Mouse (Mus musculus) forebrain, embryonic 11.5 days (tissue): ENCODE results near the gene Kbtbd7. TPM values are rescaled to one million over a fixed set of nuclear protein-coding genes. Genes with fewer than 3 reads are reported as not detected.
A peak's percentile ranks its signal among the peaks of the same experiment; 100 is the strongest.

Experiments used
- ATAC-seq: fragments of 200-750 bp; cut with Nextera tagmentation; replicated peaks from 2 replicates; pipeline ENCODE4 v1.8.0; 2017; ENCODE audit warnings: moderate TSS enrichment; ENCODE audit not compliant: low FRiP score
- DNase-seq: peaks from one replicate; pipeline ENCODE4 v3.0.0-alpha.2; 2017; ENCODE audit warnings: low spot score
- H3K27ac ChIP-seq: fragments of 300-500 bp; sonication (generic); 2 replicates; pipeline ENCODE4 v1.5.1; 2014; ENCODE audit warnings: low read depth, low read length
- H3K27me3 ChIP-seq: fragments of 300-500 bp; sonication (generic); 2 replicates; pipeline ENCODE4 v1.6.1; 2014; ENCODE audit warnings: mild to moderate bottlenecking, low read length, mixed read lengths; ENCODE audit not compliant: control insufficient read depth, insufficient read depth
- H3K36me3 ChIP-seq: fragments of 300-500 bp; sonication (generic); 2 replicates; pipeline ENCODE4 v1.6.1; 2014; ENCODE audit warnings: mild to moderate bottlenecking, low read length, moderate library complexity, mixed read lengths; ENCODE audit not compliant: control insufficient read depth, insufficient read depth
- H3K4me1 ChIP-seq: fragments of 300-500 bp; sonication (generic); replicated peaks from 2 replicates; pipeline ENCODE4 v1.6.1; 2014; ENCODE audit warnings: low read length, mixed read lengths; ENCODE audit not compliant: control insufficient read depth, insufficient read depth
- H3K4me2 ChIP-seq: fragments of 300-500 bp; sonication (generic); 2 replicates; pipeline ENCODE4 v1.6.1; 2014; ENCODE audit warnings: low read depth, mild to moderate bottlenecking, low read length, moderate library complexity, mixed read lengths; ENCODE audit not compliant: severe bottlenecking
- H3K4me3 ChIP-seq: fragments of 300-500 bp; sonication (generic); 2 replicates; pipeline ENCODE4 v1.5.1; 2014; ENCODE audit warnings: low read depth, low read length
- H3K9ac ChIP-seq: fragments of 300-500 bp; sonication (generic); 2 replicates; pipeline ENCODE4 v1.6.1; 2014; ENCODE audit warnings: low read length
- H3K9me3 ChIP-seq: fragments of 300-500 bp; sonication (generic); 2 replicates; pipeline ENCODE4 v1.6.1; 2016; ENCODE audit warnings: low read length, mixed read lengths; ENCODE audit not compliant: control insufficient read depth
- WGBS: fragments of 180-500 bp; shearing (Covaris S2); extraction: QIAGEN DNeasy Blood & Tissue Kit; methylation state at CpG from one replicate; pipeline ENCODE4 v1.1.7; 2014; 5-methylcytosine and 5-hydroxymethylcytosine counted together
- polyA plus RNA-seq: library from polyadenylated mRNA; unstranded; fragments of >200 nt; fragmentation: Nextera tagmentation; extraction: Ambion mirVana; gene quantifications from 2 replicates; pipeline ENCODE4 v1.2.1, GENCODE M21; 2014

Gene Kbtbd7
- polyA plus RNA-seq, 1 experiment from 2014 or later, result 21.3 TPM

- H3K27me3 ChIP-seq, result no peaks in the 10 kb centered on the region
- no peak overlapping the region for H3K4me3 ChIP-seq
- H3K4me2 ChIP-seq, result no peak overlapping the region
- 87% methylated on average over 1 of the region's 1 CpGs for WGBS
- no peaks in the 10 kb centered on the region for H3K9me3 ChIP-seq
- no peak overlapping the region for H3K27ac ChIP-seq
- no peak overlapping the region for H3K9ac ChIP-seq
- H3K36me3 ChIP-seq, result peaks cover 2% of the 10 kb centered on the region; the same call in 1 of the 2 replicates
- no peaks in the 10 kb centered on the region for H3K4me1 ChIP-seq
- DNase-seq (no peak), ATAC-seq (no peak)
Observed at GRCm38 (mm10) chr14:79465623-79466022, 39.3 kb downstream of the Kbtbd7 start.

GRCm38 (mm10) chr14:79467621-79468020, 41.3 kb downstream of the Kbtbd7 start:
- ATAC-seq, result no peak
- H3K4me1 ChIP-seq, result no peaks in the 10 kb centered on the region
- H3K9ac ChIP-seq, result no peak overlapping the region
- H3K27me3 ChIP-seq, result no peaks in the 10 kb centered on the region
- peaks cover 2% of the 10 kb centered on the region; the same call in 1 of the 2 replicates for H3K36me3 ChIP-seq
- WGBS, result 24% methylated on average over 3 of the region's 3 CpGs
- no peak overlapping the region for H3K4me3 ChIP-seq
- no peak overlapping the region for H3K27ac ChIP-seq
- peak; percentile 73 for DNase-seq
- H3K9me3 ChIP-seq, result no peaks in the 10 kb centered on the region
- no peak overlapping the region for H3K4me2 ChIP-seq

- H3K4me3 ChIP-seq, result no peak overlapping the region
- no peak overlapping the region for H3K9ac ChIP-seq
- no peaks in the 10 kb centered on the region for H3K9me3 ChIP-seq
- H3K27ac ChIP-seq, result no peak overlapping the region
- DNase-seq, result no peak
- H3K4me2 ChIP-seq, result no peak overlapping the region
- H3K27me3 ChIP-seq, result no peaks in the 10 kb centered on the region
- WGBS, result 95% methylated on average over 2 of the region's 2 CpGs
- H3K36me3 ChIP-seq, result peaks cover 7% of the 10 kb centered on the region; the same call in 1 of the 2 replicates
- no peaks in the 10 kb centered on the region for H3K4me1 ChIP-seq
- ATAC-seq, result no peak
Observed at GRCm38 (mm10) chr14:79473384-79473783, 47.1 kb downstream of the Kbtbd7 start.

Other genes starting within 250 kb of the Kbtbd7 start
- gene Zfp957, start 179.1 kb upstream of the Kbtbd7 start, polyA plus RNA-seq, result not detected in 2 replicates
- 72.4 and 75.8 TPM in 2 replicates for gene Rgcc, start 124.9 kb upstream of the Kbtbd7 start, polyA plus RNA-seq
- gene Naa16, start 35.7 kb upstream of the Kbtbd7 start, polyA plus RNA-seq, result 48.5 and 49.1 TPM in 2 replicates
- 10.5 and 11.1 TPM in 2 replicates for gene Mtrf1, start 28.7 kb upstream of the Kbtbd7 start, polyA plus RNA-seq
- gene Kbtbd6, start 25.3 kb downstream of the Kbtbd7 start, polyA plus RNA-seq, result 7.9 and 8.1 TPM in 2 replicates
- 7.5 and 7.6 TPM in 2 replicates for gene Elf1, start 54.7 kb downstream of the Kbtbd7 start, polyA plus RNA-seq
- 58.4 and 58.6 TPM in 2 replicates for gene Wbp4, start 55.0 kb downstream of the Kbtbd7 start, polyA plus RNA-seq
- 149 and 150 TPM in 2 replicates for gene Sugt1, start 161.2 kb downstream of the Kbtbd7 start, polyA plus RNA-seq
- 3.4 and 4.1 TPM in 2 replicates for gene Cnmd, start 235.7 kb downstream of the Kbtbd7 start, polyA plus RNA-seq